ENCODE assay signal across 8 mouse cellular contexts in genomic region chr14:20707201-20708190, GRCm38 (mm10). TPM values are rescaled to one million over a fixed set of nuclear protein-coding genes. Genes with fewer than 3 reads are reported as not detected.
DNase-seq lines count a peak whose midpoint lies in the region; ATAC-seq and TF ChIP-seq lines count a peak whose summit lies in the region.

Gene Zswim8, plus strand, starts transcription at chr14:20707552.

- under 1% methylated on average over 44 of the region's 80 CpGs for WGBS in embryonic facial prominence, embryonic 14.5 days
- under 1% methylated on average over 77 of the region's 80 CpGs for WGBS in limb, embryonic 14.5 days
- WGBS in midbrain, postnatal 0 days, result under 1% methylated on average over 68 of the region's 80 CpGs

- peaks cover 32% of the 10 kb centered on the region for H3K36me3 ChIP-seq in embryonic facial prominence, embryonic 14.5 days (ENCODE audit: control insufficient read depth, insufficient read depth, low read length)
- peaks cover 37% of the 10 kb centered on the region for H3K36me3 ChIP-seq in limb, embryonic 14.5 days (ENCODE audit: control insufficient read depth, insufficient read depth, low read length)
- peaks cover 15% of the 10 kb centered on the region for H3K36me3 ChIP-seq in midbrain, postnatal 0 days (ENCODE audit: insufficient read depth, low read length)

- no peaks in the 10 kb centered on the region for H3K27me3 ChIP-seq in embryonic facial prominence, embryonic 14.5 days (replicated peaks; ENCODE audit: control insufficient read depth, insufficient read depth, low read length)
- no peaks in the 10 kb centered on the region for H3K27me3 ChIP-seq in limb, embryonic 14.5 days (ENCODE audit: control insufficient read depth, insufficient read depth, low read length)
- H3K27me3 ChIP-seq in midbrain, postnatal 0 days (ENCODE audit: insufficient read depth, low read length), result no peaks in the 10 kb centered on the region

- no peak for TF ChIP-seq CTCF in midbrain, postnatal 0 days (IDR thresholded peaks at IDR 0.05)

- H3K4me3 ChIP-seq in embryonic facial prominence, embryonic 14.5 days (ENCODE audit: low read depth, low read length), result peak within 1 kb of the TSS; percentile 97
- H3K4me3 ChIP-seq in limb, embryonic 14.5 days (replicated peaks; ENCODE audit: low read length), result peak within 1 kb of the TSS; percentile 99
- peak within 1 kb of the TSS; percentile 100 for H3K4me3 ChIP-seq in midbrain, postnatal 0 days (ENCODE audit: low read depth, low read length)

- peak; percentile 65; the same call in 1 of the 2 replicates for TF ChIP-seq POLR2A in limb, embryonic 14.5 days (IDR thresholded peaks at IDR 0.05; ENCODE audit: borderline replicate concordance, extremely low read depth, insufficient read depth, insufficient read length)

- H3K4me2 ChIP-seq in embryonic facial prominence, embryonic 14.5 days (ENCODE audit: low read depth, low read length), result peak within 1 kb of the TSS; percentile 75
- peak within 1 kb of the TSS; percentile 75 for H3K4me2 ChIP-seq in limb, embryonic 14.5 days (replicated peaks; ENCODE audit: low read depth, low read length, severe bottlenecking)
- peak within 1 kb of the TSS; percentile 73 for H3K4me2 ChIP-seq in midbrain, postnatal 0 days (ENCODE audit: low read depth, low read length, poor library complexity, severe bottlenecking)

- H3K4me1 ChIP-seq in embryonic facial prominence, embryonic 14.5 days (ENCODE audit: control insufficient read depth, insufficient read depth, low read length), result peaks cover 10% of the 10 kb centered on the region
- H3K4me1 ChIP-seq in limb, embryonic 14.5 days (ENCODE audit: control insufficient read depth, insufficient read depth, low read length), result peaks cover 15% of the 10 kb centered on the region
- peaks cover 8% of the 10 kb centered on the region for H3K4me1 ChIP-seq in midbrain, postnatal 0 days (ENCODE audit: insufficient read depth, low read length)

- H3K27ac ChIP-seq in embryonic facial prominence, embryonic 14.5 days (replicated peaks; ENCODE audit: low read depth, low read length), result peak within 1 kb of the TSS; percentile 80
- H3K27ac ChIP-seq in limb, embryonic 14.5 days (replicated peaks; ENCODE audit: low read depth, low read length), result peak within 1 kb of the TSS; percentile 53
- peak within 1 kb of the TSS; percentile 93 for H3K27ac ChIP-seq in midbrain, postnatal 0 days (ENCODE audit: low read depth, low read length)

- peak; percentile 89 for DNase-seq in 3134 (ENCODE audit: extremely low read depth, insufficient read length, low spot score)
- DNase-seq in adrenal gland, postnatal 4 days (ENCODE audit: low spot score in 2 of 2), result peak; percentile 71 to 78
- DNase-seq in embryonic facial prominence, embryonic 14.5 days (ENCODE audit: low spot score), result peak; percentile 97
- peak; percentile 91 for DNase-seq in heart, adult 8-10 months (ENCODE audit: low spot score)
- DNase-seq in kidney, adult 9 months, result peak; percentile 93
- DNase-seq in limb, embryonic 14.5 days (ENCODE audit: low spot score), result peak; percentile 93
- peak; percentile 95 for DNase-seq in midbrain, postnatal 0 days (ENCODE audit: low spot score)
- DNase-seq in spleen, postnatal 14 days (ENCODE audit: low spot score in 2 of 2), result peak; percentile 75 to 78

- no peaks in the 10 kb centered on the region for H3K9me3 ChIP-seq in embryonic facial prominence, embryonic 14.5 days (ENCODE audit: control insufficient read depth, low read length)
- no peaks in the 10 kb centered on the region for H3K9me3 ChIP-seq in limb, embryonic 14.5 days (ENCODE audit: control insufficient read depth, low read length)
- no peaks in the 10 kb centered on the region for H3K9me3 ChIP-seq in midbrain, postnatal 0 days (ENCODE audit: low read length)

- ATAC-seq in embryonic facial prominence, embryonic 14.5 days (ENCODE audit: low read depth), result peak; percentile 94
- ATAC-seq in limb, embryonic 14.5 days (ENCODE audit: low FRiP score, low read depth), result peak; percentile 92
- peak; percentile 94 for ATAC-seq in midbrain, postnatal 0 days (ENCODE audit: low FRiP score)

- peak within 1 kb of the TSS; percentile 95 for H3K9ac ChIP-seq in embryonic facial prominence, embryonic 14.5 days (ENCODE audit: low read depth, low read length)
- peak within 1 kb of the TSS; percentile 94 for H3K9ac ChIP-seq in limb, embryonic 14.5 days (ENCODE audit: low read depth, low read length, severe bottlenecking)
- H3K9ac ChIP-seq in midbrain, postnatal 0 days (replicated peaks; ENCODE audit: low read length, poor library complexity, severe bottlenecking), result peak within 1 kb of the TSS; percentile 99

RNA-seq across cellular contexts. Expression of gene Zswim8, which starts in this region (rescaled TPM):
- 100 to 1,000 TPM; 136 to 151 TPM for total RNA-seq in adrenal gland, postnatal 4 days (2021)
- 31.1 and 34.1 TPM in 2 replicates for polyA plus RNA-seq in embryonic facial prominence, embryonic 14.5 days (2014; fragmentation: Nextera tagmentation; extraction: Ambion mirVana)
- total RNA-seq in heart, adult 8-10 months (2022), result 10 to 100 TPM; 38.7 to 47.0 (median 43.1) TPM
- polyA plus RNA-seq in limb, embryonic 14.5 days (2012; rRNA removed), result 195 and 272 TPM in 2 replicates
- 38.9 and 43.7 TPM in 2 replicates for polyA plus RNA-seq in limb, embryonic 14.5 days (2014; fragmentation: Nextera tagmentation; extraction: Ambion mirVana)
- total RNA-seq in midbrain, postnatal 0 days (2014; rRNA removed), result 154 and 183 TPM in 2 replicates
- 35.1 and 37.8 TPM in 2 replicates for polyA plus RNA-seq in midbrain, postnatal 0 days (2015; fragmentation: Nextera tagmentation; extraction: Ambion mirVana)

Comparison
In these comparisons a context has a peak if more than half of its experiments do, and no peak if none do; other contexts are left out.
1. Peak in every context shown above with its lines: DNase-seq, ATAC-seq, H3K4me3 ChIP-seq and H3K27ac ChIP-seq.